Mouse (Mus musculus): ENCODE data around the gene Echs1.
"Not testable (repeated sequence)": the region's sequence is repeated elsewhere in the genome, so short reads cannot be mapped to it uniquely, and the experiment has no call there.

- TF ChIP-seq CTCF (IDR thresholded peaks at IDR 0.05; ENCODE audit: borderline replicate concordance, insufficient read depth, low read depth, low read length); POLR2A (IDR thresholded peaks at IDR 0.05; ENCODE audit: borderline replicate concordance, insufficient read depth, low read length): not testable (repeated sequence)
Measured at GRCm38 (mm10) chr7:140132184-140132583, 15.9 kb upstream of the Echs1 start.

All from cerebellum, adult 2 months (tissue).